Mouse (Mus musculus) bone marrow, adult 2 months (tissue): ENCODE results near the gene Sh2d5. TPM values are rescaled to one million over a fixed set of nuclear protein-coding genes. Genes with fewer than 3 reads are reported as not detected.

Source experiments
- H3K27ac ChIP-seq: fragments of 200-500 bp; 2 replicates; pipeline ENCODE4 v1.5.1; 2012; ENCODE audit warnings: low read depth, mild to moderate bottlenecking, control low read depth, inconsistent platforms, low read length; ENCODE audit not compliant: control insufficient read depth, poor library complexity, insufficient read depth
- H3K4me1 ChIP-seq: fragments of 200-500 bp; 2 replicates; pipeline ENCODE4 v1.6.1; 2011; ENCODE audit warnings: low read length; ENCODE audit not compliant: control insufficient read depth, insufficient read depth
- H3K4me3 ChIP-seq: fragments of 200-500 bp; replicated peaks from 2 replicates; pipeline ENCODE3; 2011; ENCODE audit warnings: mild to moderate bottlenecking, low read depth, low read length, control low read depth; ENCODE audit not compliant: control insufficient read depth
- CTCF ChIP-seq: fragments of 200-500 bp; IDR thresholded peaks from 2 replicates; pipeline ENCODE4 v1.5.1; 2011; ENCODE audit warnings: low read length, control low read depth; ENCODE audit not compliant: control insufficient read depth, insufficient read depth
- POLR2A ChIP-seq: fragments of 200-500 bp; IDR thresholded peaks from 2 replicates; pipeline ENCODE4 v1.6.1; 2011; ENCODE audit warnings: low read depth, mild to moderate bottlenecking, control low read depth, low read length, borderline replicate concordance; ENCODE audit not compliant: control insufficient read depth
- WGBS: fragments of 180-500 bp; shearing (Covaris S2); methylation state at CpG from one replicate; pipeline ENCODE4 v1.1.7; 2018; 5-methylcytosine and 5-hydroxymethylcytosine counted together
- polyA plus RNA-seq: library from polyadenylated mRNA; stranded (reverse); fragments of >200 nt; gene quantifications from 2 replicates; pipeline ENCODE4 v1.2.4, GENCODE M21; 2011; ENCODE audit warnings: low replicate concordance; ENCODE audit not compliant: missing spikeins, insufficient read depth, insufficient read length

The Sh2d5 gene
- polyA plus RNA-seq, 1 experiment = 11.7 TPM

- WGBS = 85% methylated on average over 7 of the region's 7 CpGs
- Histone ChIP-seq H3K4me3 (no peak overlapping the region), H3K27ac (no peak overlapping the region), H3K4me1 (no peaks in the 10 kb centered on the region)
- no peak for TF ChIP-seq CTCF
- no peak for TF ChIP-seq POLR2A
Observed at GRCm38 (mm10) chr4:138278346-138278745, 28.1 kb downstream of the Sh2d5 start.

DNA sequence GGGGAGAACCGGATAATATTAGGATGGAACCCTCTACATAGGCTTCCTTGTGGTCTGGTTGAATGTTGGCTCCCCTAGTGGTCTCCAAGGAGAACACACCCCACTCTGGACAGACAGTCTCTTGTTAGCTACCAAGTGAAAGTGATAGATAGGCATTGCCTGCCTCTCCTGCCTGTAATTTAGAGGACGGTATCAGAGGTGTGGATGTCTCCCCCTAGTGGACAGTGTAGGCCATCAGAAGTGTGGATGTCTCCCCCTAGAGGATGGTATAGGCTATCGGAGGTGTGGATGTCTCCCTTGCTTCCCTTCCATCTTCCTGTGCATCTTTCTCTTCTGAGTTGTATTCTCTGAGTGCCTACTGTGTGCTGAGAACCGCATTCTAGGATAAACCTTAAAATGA lies 32.6 kb downstream of the Sh2d5 start:
- TF ChIP-seq CTCF (peak; percentile 100), POLR2A (no peak)
- 19% methylated on average over 4 of the region's 4 CpGs for WGBS
- Histone ChIP-seq H3K4me3 (no peak overlapping the region), H3K27ac (no peak overlapping the region), H3K4me1 (no peaks in the 10 kb centered on the region)

- TF ChIP-seq CTCF (no peak), POLR2A (no peak)
- H3K27ac ChIP-seq = no peak overlapping the region
- no peak overlapping the region for H3K4me3 ChIP-seq
- H3K4me1 ChIP-seq = no peaks in the 10 kb centered on the region; the same call in 1 of the 2 replicates
- WGBS = 67% methylated on average over 12 of the region's 12 CpGs
Observed at GRCm38 (mm10) chr4:138286411-138286810, 36.2 kb downstream of the Sh2d5 start.

- TF ChIP-seq POLR2A = no peak
- no peak for TF ChIP-seq CTCF
- 60% methylated on average over 7 of the region's 7 CpGs for WGBS
- Histone ChIP-seq H3K4me1 (no peaks in the 10 kb centered on the region; the same call in 1 of the 2 replicates), H3K27ac (no peak overlapping the region), H3K4me3 (no peak overlapping the region)
Observed at GRCm38 (mm10) chr4:138288691-138289090, 38.5 kb downstream of the Sh2d5 start.

DNA sequence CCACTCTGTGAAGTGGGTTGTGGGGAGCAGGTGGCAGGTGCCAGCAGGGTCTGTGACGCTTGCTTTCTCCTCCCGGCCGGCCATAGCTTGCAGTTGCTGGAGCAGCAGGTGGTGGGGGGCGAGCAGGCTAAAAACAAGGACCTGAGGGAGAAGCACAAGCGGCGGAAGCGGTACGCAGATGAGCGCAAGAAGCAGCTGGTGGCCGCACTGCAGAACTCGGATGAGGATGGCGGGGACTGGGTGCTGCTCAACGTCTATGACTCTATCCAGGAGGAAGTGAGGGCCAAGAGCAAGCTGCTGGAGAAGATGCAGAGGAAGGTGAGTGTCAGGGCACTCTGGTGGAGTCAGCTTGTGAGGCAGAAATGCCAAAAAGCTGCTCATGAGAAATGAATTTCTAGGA lies 41.8 kb downstream of the Sh2d5 start:
- H3K4me3 ChIP-seq = no peak overlapping the region
- 87% methylated on average over 13 of the region's 13 CpGs for WGBS
- no peak overlapping the region for H3K27ac ChIP-seq
- TF ChIP-seq CTCF = no peak
- TF ChIP-seq POLR2A = no peak
- no peaks in the 10 kb centered on the region; the same call in 1 of the 2 replicates for H3K4me1 ChIP-seq

DNA sequence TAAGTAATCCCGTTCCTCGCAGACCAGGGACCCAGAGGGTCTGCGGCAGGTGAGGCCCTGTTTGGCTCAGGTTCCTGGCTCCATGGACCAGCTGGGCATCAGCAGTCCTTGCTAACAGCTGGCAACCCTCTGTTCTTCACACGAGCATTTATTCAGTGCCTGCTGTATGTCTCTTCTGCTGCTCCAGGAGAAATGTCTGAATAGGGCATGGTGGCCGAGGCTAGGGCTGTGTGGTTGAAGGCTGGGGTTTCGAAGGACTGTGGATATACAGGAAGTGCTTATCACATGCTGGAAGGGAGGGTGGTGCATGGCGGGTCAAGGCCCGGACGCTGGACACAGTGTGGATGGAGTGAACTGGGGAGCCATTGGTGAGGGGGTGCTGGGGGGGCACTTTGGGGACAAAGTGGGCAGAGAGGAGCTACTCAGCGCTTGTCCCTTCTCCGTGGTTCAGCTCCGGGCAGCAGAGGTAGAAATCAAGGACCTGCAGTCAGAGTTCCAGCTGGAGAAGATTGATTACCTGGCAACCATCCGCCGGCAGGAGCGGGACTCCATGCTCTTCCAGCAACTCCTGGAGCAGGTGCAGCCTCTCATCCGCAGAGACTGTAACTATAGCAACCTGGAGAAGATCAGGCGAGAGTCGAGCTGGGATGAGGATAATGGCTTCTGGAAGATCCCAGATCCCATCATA lies 43.2 kb downstream of the Sh2d5 start:
- WGBS = 77% methylated on average over 18 of the region's 18 CpGs
- TF ChIP-seq CTCF (no peak), POLR2A (no peak)
- H3K4me3 ChIP-seq = no peak overlapping the region
- no peak overlapping the region for H3K27ac ChIP-seq
- H3K4me1 ChIP-seq = no peaks in the 10 kb centered on the region; the same call in 1 of the 2 replicates

- 75% methylated on average over 11 of the region's 14 CpGs for WGBS
- TF ChIP-seq POLR2A = no peak
- TF ChIP-seq CTCF = no peak
- no peaks in the 10 kb centered on the region for H3K4me1 ChIP-seq
- H3K27ac ChIP-seq = no peak overlapping the region
- no peak overlapping the region for H3K4me3 ChIP-seq
Observed at GRCm38 (mm10) chr4:138293949-138294550, 43.8 kb downstream of the Sh2d5 start.

DNA sequence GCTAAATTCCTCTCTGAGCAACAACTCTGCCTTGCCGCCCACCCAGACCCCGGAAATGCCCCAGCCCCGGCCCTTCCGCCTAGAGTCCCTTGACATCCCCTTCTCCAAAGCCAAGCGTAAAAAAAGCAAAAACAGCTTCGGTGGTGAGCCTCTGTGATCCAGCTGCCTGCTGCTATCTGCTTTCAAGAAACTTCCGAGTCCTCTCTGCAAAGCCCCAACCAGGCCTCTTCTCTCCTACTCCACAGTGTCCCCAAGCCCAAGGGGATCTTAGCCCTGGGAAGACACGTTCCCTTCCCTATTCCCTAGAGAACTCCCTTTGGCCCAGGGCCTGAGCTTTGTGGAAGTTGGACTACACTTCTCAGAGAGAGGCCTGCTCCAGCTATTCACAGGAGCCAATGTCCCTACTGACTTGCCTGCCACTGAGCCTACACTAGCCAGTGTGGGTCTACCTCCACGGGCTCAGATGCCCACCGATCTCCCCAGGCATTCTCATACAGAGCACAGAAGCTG lies 51.1 kb downstream of the Sh2d5 start:
- Histone ChIP-seq H3K27ac (no peak overlapping the region), H3K4me3 (no peak overlapping the region), H3K4me1 (peaks cover 3% of the 10 kb centered on the region; the same call in 1 of the 2 replicates)
- 86% methylated on average over 10 of the region's 10 CpGs for WGBS
- no peak for TF ChIP-seq CTCF

GRCm38 (mm10) chr4:138303011-138303410 lies 52.8 kb downstream of the Sh2d5 start:
- Histone ChIP-seq H3K4me1 (peaks cover 3% of the 10 kb centered on the region; the same call in 1 of the 2 replicates), H3K27ac (no peak overlapping the region), H3K4me3 (no peak overlapping the region)
- WGBS = 92% methylated on average over 3 of the region's 3 CpGs
- no peak for TF ChIP-seq CTCF
- no peak for TF ChIP-seq POLR2A
